Mouse (Mus musculus) heart, postnatal 0 days (tissue): ENCODE measurements at regions not wholly inside any gene's neighbourhood (a gene's known extent, or its start where the extent isn't known, plus 50 kb on each side); places are given as distances from the start of the nearest gene placed in this dataset.

ENCODE experiments used
- CTCF ChIP-seq: IDR thresholded peaks from 2 replicates; pipeline ENCODE4 v1.5.1; 2016; ENCODE audit warnings: antibody characterized with exemption, control low read depth, low read depth
- EP300 ChIP-seq: IDR thresholded peaks from 2 replicates; pipeline ENCODE4 v1.6.1; 2016; ENCODE audit warnings: antibody characterized with exemption, low read depth

DNA sequence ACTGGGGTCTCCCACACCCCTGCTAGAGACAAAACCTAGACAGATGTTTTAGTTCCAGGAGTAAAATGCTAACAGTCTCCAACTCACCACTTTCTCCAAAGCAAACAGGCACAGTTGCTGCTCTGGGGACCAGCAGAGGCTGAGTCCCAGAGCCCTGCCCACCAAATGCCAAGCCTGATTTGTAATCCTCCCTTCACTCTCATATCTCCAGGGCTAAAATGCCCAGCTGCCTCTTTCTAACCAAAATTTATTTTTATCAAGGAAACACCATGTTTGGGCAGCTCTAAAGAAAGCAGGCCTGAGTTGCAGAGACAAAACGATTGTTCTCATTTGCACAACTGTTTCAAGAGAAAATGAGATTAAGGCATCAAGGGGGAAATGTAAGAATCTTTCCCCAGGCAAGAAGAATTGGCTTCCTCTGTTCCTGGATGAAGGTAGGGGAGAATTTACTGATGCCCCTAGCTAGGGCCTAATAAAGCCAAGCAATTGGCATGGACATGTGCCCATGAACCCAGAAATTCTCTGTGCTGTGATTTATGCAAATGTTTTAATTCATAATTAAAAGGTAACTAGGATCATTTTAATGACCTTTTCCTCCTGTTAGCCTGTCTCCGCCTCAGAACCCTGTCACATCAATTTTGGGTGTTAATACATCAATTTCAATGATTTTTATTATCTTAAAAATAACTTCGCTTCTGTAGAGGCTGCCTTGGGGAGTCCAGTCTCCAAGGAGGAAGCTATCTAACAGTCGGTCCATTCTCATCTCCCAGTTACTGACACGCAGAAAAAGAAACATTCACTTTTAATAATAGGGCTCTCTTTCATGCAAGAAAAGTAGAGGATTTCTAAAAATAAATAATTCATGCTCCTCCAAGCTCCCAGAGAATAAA is 382.4 kb upstream of the Slc7a11 start:
- TF ChIP-seq CTCF (no peak), EP300 (no peak)
